Mouse (Mus musculus): ENCODE data around the gene Cltrn. TPM values are rescaled to one million over a fixed set of nuclear protein-coding genes. Genes with fewer than 3 reads are reported as not detected.

Cltrn gene
- total and polyA plus RNA-seq, 2 experiments from 2014 or later, result not detected

DNA sequence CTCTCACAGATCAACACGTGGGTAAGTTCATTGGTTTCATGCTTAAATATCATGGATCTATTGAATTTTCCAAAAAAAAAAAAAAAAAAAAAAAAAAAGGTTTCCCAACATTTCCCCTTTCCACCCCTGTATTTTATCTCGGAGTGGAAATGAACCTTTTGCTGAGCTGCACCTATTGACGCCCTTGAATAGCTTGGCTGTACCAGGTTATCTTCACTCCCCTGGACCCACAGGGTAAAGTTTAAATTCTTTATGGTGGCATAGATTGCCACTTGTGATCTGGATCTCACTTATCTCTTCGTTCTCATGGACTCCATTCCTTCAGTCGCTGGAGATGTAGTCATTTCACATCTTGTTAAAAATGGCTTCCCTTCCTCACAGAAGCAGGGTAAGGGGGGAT, 66.0 kb downstream of the Cltrn start:
- no peaks in the 10 kb centered on the region for H3K27me3 ChIP-seq (ENCODE audit: insufficient read depth, low read length)
- no peak overlapping the region for H3K9ac ChIP-seq (replicated peaks; ENCODE audit: low read length)
- WGBS, result 85% methylated on average over 5 of the region's 5 CpGs
- no peak overlapping the region for H3K4me2 ChIP-seq (ENCODE audit: low read depth, low read length)
- no peak for TF ChIP-seq CTCF (IDR thresholded peaks at IDR 0.05; ENCODE audit: low read depth)
- H3K9me3 ChIP-seq (ENCODE audit: low read length), result no peaks in the 10 kb centered on the region
- no peak for ATAC-seq
- H3K4me1 ChIP-seq (ENCODE audit: insufficient read depth, low read length), result no peaks in the 10 kb centered on the region
- no peaks in the 10 kb centered on the region for H3K36me3 ChIP-seq (ENCODE audit: insufficient read depth, low read length)
- no peak overlapping the region for H3K4me3 ChIP-seq (ENCODE audit: low read length)
- H3K27ac ChIP-seq, result no peak overlapping the region
- no peak for DNase-seq (ENCODE audit: low spot score)

DNA sequence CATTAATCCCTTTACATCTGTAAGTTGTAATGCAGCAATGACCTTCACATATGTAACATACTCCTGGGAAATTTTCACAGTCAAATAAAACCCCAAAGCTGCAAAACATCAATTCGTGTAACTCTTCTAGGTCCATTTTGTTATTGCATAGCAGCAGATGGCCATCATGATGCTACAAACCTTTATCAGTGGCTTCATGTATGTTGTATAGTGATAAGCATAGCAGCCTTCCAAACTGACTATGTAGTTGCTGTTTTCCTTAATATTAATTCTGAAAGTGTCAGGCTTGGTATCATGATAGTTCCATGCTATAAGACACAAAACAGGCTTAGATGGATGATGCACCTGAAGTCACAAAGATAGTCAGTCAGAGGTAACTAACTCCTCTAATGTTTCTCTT, 76.1 kb downstream of the Cltrn start:
- no peak overlapping the region for H3K4me3 ChIP-seq (ENCODE audit: low read length)
- H3K4me1 ChIP-seq (ENCODE audit: insufficient read depth, low read length), result no peaks in the 10 kb centered on the region
- H3K9ac ChIP-seq (replicated peaks; ENCODE audit: low read length), result no peak overlapping the region
- ATAC-seq (no peak), DNase-seq (ENCODE audit: low spot score) (no peak)
- no peaks in the 10 kb centered on the region for H3K36me3 ChIP-seq (ENCODE audit: insufficient read depth, low read length)
- no peak overlapping the region for H3K4me2 ChIP-seq (ENCODE audit: low read depth, low read length)
- no peaks in the 10 kb centered on the region for H3K9me3 ChIP-seq (ENCODE audit: low read length)
- no peak for TF ChIP-seq CTCF (IDR thresholded peaks at IDR 0.05; ENCODE audit: low read depth)
- no peaks in the 10 kb centered on the region; the same call in 1 of the 2 replicates for H3K27me3 ChIP-seq (ENCODE audit: insufficient read depth, low read length)
- no peak overlapping the region for H3K27ac ChIP-seq
- 82% methylated on average over 1 of the region's 1 CpGs for WGBS

Other genes starting within 250 kb of the Cltrn start
- 45.7 and 58.4 TPM in 2 replicates for gene Ap1s2, start 179.8 kb upstream of the Cltrn start, total RNA-seq (2014; rRNA removed)
- 124 and 125 TPM in 2 replicates for gene Ap1s2, start 179.8 kb upstream of the Cltrn start, polyA plus RNA-seq (2015; fragmentation: Nextera tagmentation; extraction: Ambion mirVana)
- 10.5 and 15.0 TPM in 2 replicates for gene Zrsr2, start 130.2 kb upstream of the Cltrn start, total RNA-seq (2014; rRNA removed)
- gene Zrsr2, start 130.2 kb upstream of the Cltrn start, polyA plus RNA-seq (2015; fragmentation: Nextera tagmentation; extraction: Ambion mirVana), result 87.9 and 99.3 TPM in 2 replicates
- 4.8 and 5.3 TPM in 2 replicates for gene Car5b, start 60.8 kb upstream of the Cltrn start, total RNA-seq (2014; rRNA removed)
- 1.8 and 1.9 TPM in 2 replicates for gene Car5b, start 60.8 kb upstream of the Cltrn start, polyA plus RNA-seq (2015; fragmentation: Nextera tagmentation; extraction: Ambion mirVana)
- 9.8 and 16.1 TPM in 2 replicates for gene Siah1b, start 12.3 kb upstream of the Cltrn start, total RNA-seq (2014; rRNA removed)
- gene Siah1b, start 12.3 kb upstream of the Cltrn start, polyA plus RNA-seq (2015; fragmentation: Nextera tagmentation; extraction: Ambion mirVana), result 18.4 and 18.8 TPM in 2 replicates
- 0.10 and 0.14 TPM in 2 replicates for gene Ace2, start 50.5 kb downstream of the Cltrn start, total RNA-seq (2014; rRNA removed)
- 1.3 and 1.6 TPM in 2 replicates for gene Ace2, start 50.5 kb downstream of the Cltrn start, polyA plus RNA-seq (2015; fragmentation: Nextera tagmentation; extraction: Ambion mirVana)
- 0.89 and 1.0 TPM in 2 replicates for gene Bmx, start 169.4 kb downstream of the Cltrn start, total RNA-seq (2014; rRNA removed)
- 0.39 and 0.49 TPM in 2 replicates for gene Bmx, start 169.4 kb downstream of the Cltrn start, polyA plus RNA-seq (2015; fragmentation: Nextera tagmentation; extraction: Ambion mirVana)
- 0.65 and 0.94 TPM in 2 replicates for gene Pir, start 180.5 kb downstream of the Cltrn start, total RNA-seq (2014; rRNA removed)
- 7.8 and 8.4 TPM in 2 replicates for gene Pir, start 180.5 kb downstream of the Cltrn start, polyA plus RNA-seq (2015; fragmentation: Nextera tagmentation; extraction: Ambion mirVana)

Data from hindbrain, postnatal 0 days (tissue).